Mouse (Mus musculus): ENCODE data around the gene Pgls.

The Pgls gene

DNA sequence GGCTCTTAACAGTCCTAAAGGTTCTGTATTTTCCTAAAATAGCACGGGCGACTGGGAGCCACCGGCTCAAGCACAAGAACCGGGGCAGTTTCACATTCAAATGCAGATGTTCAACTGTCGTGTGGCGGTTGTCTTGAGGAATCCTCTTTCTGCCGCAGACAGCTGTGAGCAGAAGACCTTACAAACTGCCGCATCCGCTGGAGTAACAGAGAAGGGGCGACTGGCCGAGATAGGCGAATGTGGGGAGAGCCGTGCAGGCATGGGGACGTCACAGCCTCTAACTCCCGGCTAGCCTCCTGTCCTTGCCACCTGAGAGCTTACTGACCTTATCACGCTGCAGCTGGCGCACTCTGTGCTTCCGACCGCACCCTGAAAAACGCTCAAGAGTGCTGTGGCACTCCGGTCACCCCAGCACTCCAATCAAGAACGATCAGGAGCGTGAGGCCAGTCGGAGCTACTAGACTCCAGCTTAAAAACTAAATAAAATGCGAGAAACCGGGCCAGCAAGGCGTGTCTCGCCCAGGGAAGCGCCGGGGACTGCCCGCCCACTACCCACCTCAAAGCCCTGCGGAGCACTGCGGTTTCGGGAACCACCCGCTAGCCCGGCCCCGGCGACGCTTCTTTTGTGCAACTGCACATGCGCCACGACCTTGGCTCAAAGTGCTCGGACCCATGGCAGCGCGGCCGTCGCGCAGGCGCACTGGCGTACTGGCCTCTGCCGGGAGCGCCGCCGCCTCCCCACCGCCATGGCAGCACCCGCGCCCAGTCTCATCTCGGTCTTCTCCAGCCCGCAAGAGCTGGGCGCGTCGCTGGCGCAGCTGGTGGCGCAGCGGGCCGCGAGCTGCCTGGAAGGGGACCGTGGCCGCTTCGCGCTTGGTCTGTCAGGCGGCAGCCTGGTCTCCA lies at the start of gene Pgls:
TSS of gene Pgls (plus strand) at position 706 of the 903 bp plus-strand sequence.
- no peak for DNase-seq (ENCODE audit: extremely low spot score, low read depth, low spot score)

- peak; percentile 99 for DNase-seq (ENCODE audit: extremely low spot score, low read depth, low spot score)
Measured at GRCm38 (mm10) chr8:71542632-71543343, 49.2 kb upstream of the Pgls start, which contains the start of gene Mvb12a. TSS of gene Mvb12a (plus strand) at chr8:71542922.

- no peak for DNase-seq (ENCODE audit: extremely low spot score, low read depth, low spot score)
Measured at GRCm38 (mm10) chr8:71543755-71544154, 48.2 kb upstream of the Pgls start.

GRCm38 (mm10) chr8:71545053-71545452 lies 46.9 kb upstream of the Pgls start:
- no peak for DNase-seq (ENCODE audit: extremely low spot score, low read depth, low spot score)

- no peak for DNase-seq (ENCODE audit: extremely low spot score, low read depth, low spot score)
Measured at GRCm38 (mm10) chr8:71547590-71547989, 44.4 kb upstream of the Pgls start.

DNA sequence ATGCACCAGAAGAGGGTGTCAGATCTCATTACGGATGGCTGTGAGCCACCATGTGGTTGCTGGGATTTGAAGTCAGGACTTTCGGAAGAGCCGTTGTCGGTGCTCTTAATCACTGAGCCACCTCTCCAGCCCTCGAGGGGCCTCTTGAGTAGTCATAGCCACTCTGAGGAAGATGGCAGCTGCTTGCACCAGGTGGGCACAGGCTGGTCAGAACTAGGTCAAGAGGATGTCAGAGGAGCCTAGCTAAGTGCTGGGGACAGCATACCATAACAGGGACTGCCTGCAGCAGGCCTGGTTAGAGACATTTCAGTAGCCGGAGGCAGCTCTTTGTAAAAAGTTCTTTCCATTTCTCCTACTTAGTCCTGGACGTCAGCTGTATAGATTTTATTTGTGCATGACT lies 41.2 kb upstream of the Pgls start:
- no peak for DNase-seq (ENCODE audit: extremely low spot score, low read depth, low spot score)

DNA sequence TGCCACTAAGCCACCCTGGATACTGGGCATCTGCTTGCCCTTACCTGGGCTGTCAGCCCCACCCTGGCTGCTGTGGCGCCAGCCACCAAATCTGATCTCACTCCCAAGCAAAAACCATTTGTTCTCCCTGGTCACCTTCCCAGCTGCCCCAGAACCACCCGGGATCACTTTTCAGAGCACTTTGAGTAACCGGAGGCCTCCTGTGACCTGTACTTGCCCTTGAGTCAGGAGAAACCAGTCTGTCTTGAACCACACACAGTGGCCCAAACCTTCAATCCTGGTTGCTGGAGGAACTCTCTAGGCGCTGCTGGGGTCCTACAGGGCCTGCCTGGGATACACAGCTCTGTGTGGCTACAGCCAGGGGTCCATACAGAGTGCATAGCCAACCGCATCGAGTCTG lies 39.2 kb upstream of the Pgls start:
- DNase-seq (ENCODE audit: extremely low spot score, low read depth, low spot score): no peak

- no peak for DNase-seq (ENCODE audit: extremely low spot score, low read depth, low spot score)
Measured at GRCm38 (mm10) chr8:71554001-71554400, 38.0 kb upstream of the Pgls start.

GRCm38 (mm10) chr8:71554644-71555043 lies 37.3 kb upstream of the Pgls start:
- DNase-seq (ENCODE audit: extremely low spot score, low read depth, low spot score): no peak

DNA sequence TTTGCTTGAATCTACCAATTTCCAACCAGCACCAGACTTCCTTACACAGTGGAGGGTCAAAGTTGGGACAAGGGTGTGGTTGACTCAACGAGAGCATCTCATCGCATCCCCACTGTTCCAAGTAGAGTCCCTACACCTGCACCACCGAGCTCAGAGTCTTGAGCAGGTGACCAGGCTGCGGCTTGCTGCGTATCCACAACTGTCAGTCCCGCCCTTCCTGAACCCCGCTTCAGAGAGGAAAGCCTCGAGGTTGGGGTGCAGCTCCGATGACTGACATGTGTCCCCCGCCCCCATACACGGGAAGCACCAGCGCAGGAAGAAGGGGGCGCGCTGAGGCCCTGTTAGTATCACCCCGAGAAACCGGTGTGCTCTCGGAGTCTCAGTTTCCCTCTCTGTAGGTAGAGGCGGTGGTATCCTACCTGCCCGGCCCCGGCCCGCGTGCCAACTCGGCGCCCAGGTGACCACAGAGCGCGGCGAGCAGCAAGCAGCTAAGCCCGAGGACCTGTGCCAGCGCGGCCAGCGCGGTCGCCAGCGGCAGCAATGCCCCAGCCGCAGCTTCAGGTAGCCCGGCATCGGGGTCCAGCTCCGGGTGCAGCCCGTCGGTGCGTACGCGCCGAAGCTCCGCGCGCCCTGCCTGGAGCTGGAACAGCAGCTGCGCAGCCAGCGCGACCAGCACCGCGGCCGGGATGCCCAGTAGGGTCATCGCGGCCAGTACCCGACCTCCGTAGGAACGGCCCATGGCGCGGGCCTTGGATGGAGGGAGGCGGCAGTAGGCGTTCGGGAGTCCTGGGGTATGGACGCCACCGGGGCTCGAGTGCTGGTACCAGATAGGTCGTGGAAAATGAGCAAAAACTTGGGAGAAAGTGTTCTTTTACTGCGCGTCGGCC lies 33.7 kb upstream of the Pgls start, which contains the start of gene Tmem221:
TSS of gene Tmem221 (minus strand) at position 801 of the 887 bp plus-strand sequence.
- no peak for DNase-seq (ENCODE audit: extremely low spot score, low read depth, low spot score)

DNA sequence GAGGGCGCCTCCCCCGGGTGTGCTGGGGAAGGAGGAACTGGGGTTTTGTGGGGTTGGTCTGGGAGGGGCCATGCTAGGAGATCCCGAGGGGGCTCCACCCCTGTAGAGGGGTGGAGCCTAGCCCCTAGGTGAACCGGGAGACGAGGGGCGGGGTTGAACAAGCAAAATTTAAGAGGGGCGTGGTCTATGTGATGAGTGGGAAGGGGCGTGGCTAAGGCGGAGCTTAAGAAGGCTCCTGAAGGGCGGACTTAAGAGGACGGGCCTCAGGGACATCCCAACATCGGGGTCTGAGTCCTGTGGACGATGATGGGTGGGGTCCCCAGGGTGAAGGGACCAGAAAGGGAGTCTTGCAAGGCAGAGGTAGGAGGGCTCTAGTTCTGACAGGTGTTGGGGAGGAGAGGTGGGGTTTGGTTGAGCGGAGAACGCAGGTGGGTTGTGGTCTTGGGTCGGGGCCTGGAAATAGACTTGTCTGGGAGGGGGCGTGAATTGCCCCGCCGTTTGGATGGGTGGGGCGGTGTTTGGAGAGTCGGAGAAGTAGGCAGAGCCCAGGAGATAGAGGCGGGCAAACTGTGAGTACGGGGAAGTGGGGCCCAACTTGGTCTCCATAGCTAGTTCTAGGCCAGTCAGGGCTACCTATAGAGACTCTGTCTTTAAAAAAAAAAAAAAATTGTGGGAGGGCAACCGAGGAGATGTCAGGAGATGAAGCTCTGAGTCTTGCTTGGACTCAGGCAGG lies 32.9 kb upstream of the Pgls start:
- no peak for DNase-seq (ENCODE audit: extremely low spot score, low read depth, low spot score)

DNA sequence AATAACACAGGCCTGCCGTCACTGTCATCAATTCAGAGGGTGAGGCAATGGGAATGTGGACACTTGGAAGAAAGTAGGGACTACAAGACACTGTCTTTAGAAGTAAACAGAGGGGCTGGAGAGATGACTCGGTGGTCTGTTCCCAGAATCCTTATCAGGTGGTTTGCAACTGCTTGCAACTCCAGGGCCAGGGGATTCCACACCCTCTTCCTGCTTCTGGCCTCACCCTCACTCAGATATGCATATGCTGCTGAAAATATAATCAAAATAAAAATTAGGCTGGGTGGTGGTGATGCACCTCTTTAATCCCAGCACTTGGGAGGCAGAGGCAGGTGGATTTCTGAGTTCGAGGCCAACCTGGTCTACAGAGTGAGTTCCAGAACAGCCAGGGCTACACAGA lies 31.9 kb upstream of the Pgls start:
- DNase-seq (ENCODE audit: extremely low spot score, low read depth, low spot score): no peak

- DNase-seq (ENCODE audit: extremely low spot score, low read depth, low spot score): no peak
Measured at GRCm38 (mm10) chr8:71560765-71561164, 31.2 kb upstream of the Pgls start.

DNA sequence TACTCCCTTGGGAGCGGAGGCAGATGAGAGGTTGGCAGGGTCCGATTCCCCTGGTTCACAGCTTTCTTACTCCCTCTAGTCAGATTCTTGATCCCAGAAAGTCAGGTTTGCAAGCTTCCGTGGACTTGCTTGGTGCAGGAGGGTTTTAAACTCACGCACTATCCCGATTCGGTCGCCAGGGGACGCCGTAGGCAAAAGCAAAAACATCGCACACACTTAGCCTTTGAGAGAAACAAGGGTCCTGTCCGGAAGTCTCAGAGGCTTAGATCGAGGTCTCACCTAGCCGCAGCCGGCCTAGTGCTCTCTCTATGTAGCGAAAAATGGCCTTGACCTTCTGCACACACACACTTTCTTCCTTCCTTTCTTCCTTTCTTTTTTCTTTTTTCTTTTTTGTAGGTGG lies 30.6 kb upstream of the Pgls start:
- peak; percentile 58 for DNase-seq (ENCODE audit: extremely low spot score, low read depth, low spot score)

DNA sequence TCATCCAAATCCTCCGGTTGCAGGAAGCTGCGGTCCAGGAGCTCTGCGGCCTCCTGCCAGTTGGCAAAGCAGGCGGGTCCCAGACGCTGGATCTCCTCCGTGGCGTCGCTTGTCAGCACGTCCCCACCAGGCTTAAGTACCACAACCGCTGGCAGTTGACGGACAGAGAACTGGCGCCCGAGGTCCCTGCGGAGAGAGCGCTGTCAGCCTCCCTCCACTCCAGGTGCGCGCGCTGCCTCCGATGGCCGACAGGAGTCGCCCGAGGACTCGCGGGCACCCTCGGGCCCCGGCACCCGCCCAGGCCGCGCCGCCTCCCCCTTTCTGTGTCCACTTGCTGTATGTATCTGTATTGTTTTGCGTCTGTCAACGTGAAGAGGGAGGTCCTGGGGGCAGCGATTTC lies 29.2 kb upstream of the Pgls start:
- no peak for DNase-seq (ENCODE audit: extremely low spot score, low read depth, low spot score)

- no peak for DNase-seq (ENCODE audit: extremely low spot score, low read depth, low spot score)
Measured at GRCm38 (mm10) chr8:71563992-71564391, 28.0 kb upstream of the Pgls start.

DNA sequence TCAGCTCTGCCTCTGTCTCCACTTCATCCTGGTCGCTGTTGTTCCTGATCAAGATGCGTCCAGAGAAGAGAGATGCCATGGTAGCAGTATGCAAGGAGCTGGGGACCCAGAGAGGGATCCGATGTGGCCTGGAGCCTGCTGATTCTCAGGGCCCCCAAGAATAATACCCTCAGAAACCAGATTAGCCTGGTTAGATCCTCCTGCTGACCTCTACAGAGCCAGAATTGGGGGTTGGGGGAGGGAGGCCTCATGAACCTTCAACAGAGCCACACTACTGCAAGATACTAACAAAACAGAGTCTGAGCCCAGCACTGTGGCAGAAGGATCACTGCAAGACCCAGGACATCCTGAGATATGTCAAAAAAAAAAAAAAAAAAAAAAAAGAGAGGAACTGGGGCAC lies 25.5 kb upstream of the Pgls start, which contains the start of gene Nxnl1:
TSS of gene Nxnl1 (minus strand) at position 101 of the 400 bp plus-strand sequence.
- no peak for DNase-seq (ENCODE audit: extremely low spot score, low read depth, low spot score)

DNA sequence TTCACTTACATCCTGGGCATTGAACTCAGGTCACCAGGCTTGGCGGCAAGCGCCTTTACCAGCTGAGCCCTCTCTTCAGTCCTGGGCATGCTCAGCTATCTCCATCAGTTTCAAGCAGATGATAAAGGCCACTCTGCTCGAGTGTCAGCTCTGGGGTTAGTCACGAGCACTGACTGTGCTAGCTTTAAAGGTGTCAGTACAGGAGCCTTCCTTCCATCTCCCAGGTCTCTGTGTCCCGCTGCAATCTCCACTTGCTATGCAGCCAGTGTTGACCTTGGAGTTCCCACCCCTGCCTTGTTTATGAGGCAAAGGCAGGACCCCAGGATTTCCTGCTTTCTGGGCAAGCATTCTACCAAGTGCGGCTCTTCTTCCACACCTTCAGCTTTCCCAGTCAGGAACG lies 24.4 kb upstream of the Pgls start:
- DNase-seq (ENCODE audit: extremely low spot score, low read depth, low spot score): no peak

DNA sequence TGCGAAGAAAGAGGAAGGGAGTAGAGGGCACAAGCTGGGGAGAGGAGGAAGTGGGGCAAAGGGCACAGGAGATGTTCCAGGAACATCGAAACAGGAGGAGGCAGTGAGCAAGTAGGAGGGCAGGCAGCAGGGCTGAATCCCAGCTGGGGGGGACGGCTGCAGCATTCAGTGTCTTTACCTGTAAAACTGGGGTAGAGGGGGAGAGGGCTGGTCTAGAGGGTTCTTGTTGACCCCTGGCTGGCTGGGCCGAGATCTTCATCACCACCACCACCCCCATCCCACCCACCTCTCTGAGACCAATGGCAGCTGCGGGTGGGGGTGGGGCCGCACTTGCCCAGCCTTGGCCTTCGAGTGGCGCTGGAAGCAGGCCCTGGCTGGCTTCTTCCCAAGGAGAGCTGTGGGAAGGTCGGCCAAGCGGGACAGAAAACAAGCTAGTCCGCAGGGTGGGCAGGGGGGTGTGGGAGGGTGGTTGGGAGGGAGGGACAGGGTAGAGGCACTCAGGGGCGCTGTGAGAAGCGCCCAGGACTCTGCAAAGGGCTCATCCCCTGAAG lies 23.5 kb upstream of the Pgls start, which contains the start of gene Slc27a1:
TSS of gene Slc27a1 (plus strand) at position 496 of the 551 bp plus-strand sequence.
- no peak for DNase-seq (ENCODE audit: extremely low spot score, low read depth, low spot score)

GRCm38 (mm10) chr8:71568941-71569340 lies 23.0 kb upstream of the Pgls start:
- DNase-seq (ENCODE audit: extremely low spot score, low read depth, low spot score): no peak

Measured in hindlimb bud, embryonic 11.5 days (tissue).